Mouse (Mus musculus): Measurements from ENCODE around the gene Gm3646.

DNA sequence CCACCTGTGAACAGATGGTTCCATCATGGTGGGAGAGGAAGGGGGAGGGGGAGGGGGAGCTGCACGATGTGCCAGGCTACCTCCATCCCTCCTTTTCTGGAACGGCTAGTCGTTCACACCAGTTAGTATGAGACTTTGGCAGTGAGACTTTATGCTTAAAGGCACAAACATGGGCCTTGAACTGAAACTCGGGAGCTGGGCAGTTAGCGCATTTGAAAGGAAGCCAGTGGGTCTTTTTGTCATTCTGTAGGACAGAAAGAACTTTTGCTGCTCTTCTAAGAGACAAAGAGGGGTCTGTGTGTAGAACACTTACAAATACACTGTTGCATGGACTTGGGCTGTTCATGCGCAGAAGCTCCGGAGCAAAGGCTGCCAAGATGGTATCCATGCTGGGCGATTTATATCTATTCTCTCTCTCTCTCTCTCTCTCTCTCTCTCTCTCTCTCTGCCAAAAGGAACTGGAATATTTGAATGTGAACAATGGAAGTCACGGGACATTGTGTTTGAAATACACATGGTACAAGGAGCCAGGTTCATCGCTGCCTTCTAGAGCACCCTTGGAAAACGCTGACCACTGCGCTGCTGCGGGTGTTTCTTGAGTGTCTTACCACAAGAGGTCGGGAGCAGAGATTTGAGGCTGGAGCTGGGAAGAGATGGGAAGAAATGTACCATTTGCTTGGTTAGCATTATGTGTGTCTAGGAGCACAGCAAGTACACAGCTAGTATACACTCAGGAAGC is 31.0 kb downstream of the Gm3646 start:
- no peak for TF ChIP-seq CTCF (IDR thresholded peaks at IDR 0.05; ENCODE audit: low read depth, low read length)
- TF ChIP-seq POLR2A (IDR thresholded peaks at IDR 0.05; ENCODE audit: insufficient read depth, low read length) = no peak
